Mouse (Mus musculus) testis, adult 2 months (tissue): ENCODE results near the gene Dusp5.

Experiments used
- CTCF ChIP-seq: fragments of 200-500 bp; IDR thresholded peaks from 2 replicates; pipeline ENCODE4 v1.5.1; 2012; ENCODE audit warnings: low read depth, mild to moderate bottlenecking, inconsistent platforms, low read length, moderate library complexity; ENCODE audit not compliant: control insufficient read depth, insufficient read depth, insufficient replicate concordance
- POLR2A ChIP-seq: fragments of 200-500 bp; IDR thresholded peaks from 2 replicates; pipeline ENCODE4 v1.6.1; 2012; ENCODE audit warnings: low read depth, mild to moderate bottlenecking, inconsistent platforms, low read length, moderate library complexity; ENCODE audit not compliant: control insufficient read depth

GRCm38 (mm10) chr19:53538024-53538423, 9.1 kb downstream of the Dusp5 start:
- TF ChIP-seq POLR2A (no peak), CTCF (no peak)
